Mouse (Mus musculus): ENCODE data around the gene Git1. TPM values are rescaled to one million over a fixed set of nuclear protein-coding genes. Genes with fewer than 3 reads are reported as not detected.

Git1 gene
- total RNA-seq, 2 experiments from 2014 or later, result 47.6 to 49.9 TPM

- DNase-seq, result no peak
Observed at GRCm38 (mm10) chr11:77483043-77483442, 10.3 kb upstream of the Git1 start.

GRCm38 (mm10) chr11:77483510-77484255 lies 9.7 kb upstream of the Git1 start:
- no peak for DNase-seq

GRCm38 (mm10) chr11:77485229-77485628 lies 8.1 kb upstream of the Git1 start:
- DNase-seq, result no peak

- DNase-seq, result peak in 1 of 2 experiments; percentile 31
Observed at GRCm38 (mm10) chr11:77486798-77487197, 6.6 kb upstream of the Git1 start.

- no peak for DNase-seq
Observed at GRCm38 (mm10) chr11:77488771-77489581, 4.4 kb upstream of the Git1 start.

- DNase-seq, result peak; percentile 85 to 89
Observed at GRCm38 (mm10) chr11:77489591-77490235, 3.6 kb upstream of the Git1 start, which contains the start of gene Ankrd13b. Gene Ankrd13b (minus strand): TSS chr11:77489678.

- no peak for DNase-seq
Observed at GRCm38 (mm10) chr11:77490451-77490850, 2.9 kb upstream of the Git1 start.

GRCm38 (mm10) chr11:77491123-77491501 lies 2.2 kb upstream of the Git1 start:
- DNase-seq, result peak; percentile 91 to 94

- DNase-seq, result peak; percentile 70
Observed at GRCm38 (mm10) chr11:77491502-77492291, 1.7 kb upstream of the Git1 start.

GRCm38 (mm10) chr11:77492311-77492871 lies 971 bp upstream of the Git1 start:
- peak in 1 of 2 experiments; percentile 55 for DNase-seq

- peak; percentile 97 to 99 for DNase-seq
Observed at GRCm38 (mm10) chr11:77492911-77493332, 440 bp upstream of the Git1 start.

- DNase-seq, result no peak
Observed at GRCm38 (mm10) chr11:77494344-77494676, 948 bp downstream of the Git1 start.

- no peak for DNase-seq
Observed at GRCm38 (mm10) chr11:77494782-77495181, 1.4 kb downstream of the Git1 start.

GRCm38 (mm10) chr11:77495507-77495906 lies 2.1 kb downstream of the Git1 start:
- DNase-seq, result no peak

- DNase-seq, result peak; percentile 67 to 82
Observed at GRCm38 (mm10) chr11:77497341-77497756, 4.0 kb downstream of the Git1 start.

GRCm38 (mm10) chr11:77497851-77498250 lies 4.5 kb downstream of the Git1 start:
- DNase-seq, result no peak

GRCm38 (mm10) chr11:77498261-77499139 lies 5.1 kb downstream of the Git1 start:
- no peak for DNase-seq

GRCm38 (mm10) chr11:77499354-77499753 lies 6.0 kb downstream of the Git1 start:
- DNase-seq, result no peak

- no peak for DNase-seq
Observed at GRCm38 (mm10) chr11:77500361-77501325, 7.3 kb downstream of the Git1 start.
